Mouse (Mus musculus): ENCODE data around the gene Ptx4.

DNA sequence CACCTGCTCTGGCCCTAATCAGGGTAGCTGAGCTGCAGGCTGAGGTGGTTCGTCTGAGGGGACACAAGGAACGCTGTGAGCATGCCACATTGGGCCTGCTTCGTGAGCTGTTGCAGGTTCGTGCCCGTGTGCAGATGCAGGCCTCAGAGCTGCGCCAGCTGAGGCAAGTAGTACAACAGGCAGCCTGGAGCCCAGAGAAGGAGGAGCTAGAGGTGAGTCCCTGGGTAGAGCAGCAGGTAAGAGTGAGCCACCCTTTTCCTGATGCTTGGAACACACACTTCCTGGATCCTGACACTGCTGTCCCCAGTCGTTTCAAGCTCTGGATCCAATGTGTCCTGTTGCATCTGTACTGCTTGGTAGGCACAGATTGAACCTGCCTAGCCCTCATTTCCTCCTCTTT, 42.8 kb downstream of the Ptx4 start:
- TF ChIP-seq TAL1 (IDR thresholded peaks at IDR 0.05; ENCODE audit: low read length) (no peak), GATA1 (IDR thresholded peaks at IDR 0.05; ENCODE audit: low read length) (no peak)
